Mouse (Mus musculus): ENCODE results near the gene Taok3.
"Not testable (repeated sequence)": the region's sequence is repeated elsewhere in the genome, so short reads cannot be mapped to it uniquely, and the experiment has no call there.

Gene Taok3

GRCm38 (mm10) chr5:117291312-117291711, 171.4 kb downstream of the Taok3 start:
- DNase-seq (ENCODE audit: extremely low spot score, low read depth, low spot score) = no peak

GRCm38 (mm10) chr5:117292547-117292946, 172.6 kb downstream of the Taok3 start:
- DNase-seq (ENCODE audit: extremely low spot score, low read depth, low spot score) = no peak

- DNase-seq (ENCODE audit: extremely low spot score, low read depth, low spot score) = not testable (repeated sequence)
Observed at GRCm38 (mm10) chr5:117293776-117294175, 173.8 kb downstream of the Taok3 start.

- DNase-seq (ENCODE audit: extremely low spot score, low read depth, low spot score) = no peak
Observed at GRCm38 (mm10) chr5:117295011-117295410, 175.1 kb downstream of the Taok3 start.

- no peak for DNase-seq (ENCODE audit: extremely low spot score, low read depth, low spot score)
Observed at GRCm38 (mm10) chr5:117302899-117303298, 183.0 kb downstream of the Taok3 start.

- DNase-seq (ENCODE audit: extremely low spot score, low read depth, low spot score) = no peak
Observed at GRCm38 (mm10) chr5:117303691-117304579, 184.0 kb downstream of the Taok3 start.

GRCm38 (mm10) chr5:117304947-117305346, 185.0 kb downstream of the Taok3 start:
- no peak for DNase-seq (ENCODE audit: extremely low spot score, low read depth, low spot score)

- DNase-seq (ENCODE audit: extremely low spot score, low read depth, low spot score) = no peak
Observed at GRCm38 (mm10) chr5:117305754-117306153, 185.8 kb downstream of the Taok3 start.

- no peak for DNase-seq (ENCODE audit: extremely low spot score, low read depth, low spot score)
Observed at GRCm38 (mm10) chr5:117306826-117307225, 186.9 kb downstream of the Taok3 start.

GRCm38 (mm10) chr5:117307699-117308098, 187.8 kb downstream of the Taok3 start:
- no peak for DNase-seq (ENCODE audit: extremely low spot score, low read depth, low spot score)

- no peak for DNase-seq (ENCODE audit: extremely low spot score, low read depth, low spot score)
Observed at GRCm38 (mm10) chr5:117313420-117313819, 193.5 kb downstream of the Taok3 start.

- DNase-seq (ENCODE audit: extremely low spot score, low read depth, low spot score) = no peak
Observed at GRCm38 (mm10) chr5:117313909-117314308, 194.0 kb downstream of the Taok3 start.

GRCm38 (mm10) chr5:117314587-117315428, 194.9 kb downstream of the Taok3 start:
- DNase-seq (ENCODE audit: extremely low spot score, low read depth, low spot score) = no peak

GRCm38 (mm10) chr5:117318741-117319629, 199.1 kb downstream of the Taok3 start, which contains the start of gene Vsig10:
Vsig10 (plus strand) TSS chr5:117319083.
- no peak for DNase-seq (ENCODE audit: extremely low spot score, low read depth, low spot score)

- DNase-seq (ENCODE audit: extremely low spot score, low read depth, low spot score) = no peak
Observed at GRCm38 (mm10) chr5:117323751-117324150, 203.8 kb downstream of the Taok3 start.
